Mouse (Mus musculus): ENCODE results near the gene Gpr157. TPM values are rescaled to one million over a fixed set of nuclear protein-coding genes. Genes with fewer than 3 reads are reported as not detected.

Gene Gpr157
- under 1 TPM; 0.15 to 0.71 TPM for polyA plus RNA-seq (2012; fragmentation: generic; extraction: Trizol)

DNA sequence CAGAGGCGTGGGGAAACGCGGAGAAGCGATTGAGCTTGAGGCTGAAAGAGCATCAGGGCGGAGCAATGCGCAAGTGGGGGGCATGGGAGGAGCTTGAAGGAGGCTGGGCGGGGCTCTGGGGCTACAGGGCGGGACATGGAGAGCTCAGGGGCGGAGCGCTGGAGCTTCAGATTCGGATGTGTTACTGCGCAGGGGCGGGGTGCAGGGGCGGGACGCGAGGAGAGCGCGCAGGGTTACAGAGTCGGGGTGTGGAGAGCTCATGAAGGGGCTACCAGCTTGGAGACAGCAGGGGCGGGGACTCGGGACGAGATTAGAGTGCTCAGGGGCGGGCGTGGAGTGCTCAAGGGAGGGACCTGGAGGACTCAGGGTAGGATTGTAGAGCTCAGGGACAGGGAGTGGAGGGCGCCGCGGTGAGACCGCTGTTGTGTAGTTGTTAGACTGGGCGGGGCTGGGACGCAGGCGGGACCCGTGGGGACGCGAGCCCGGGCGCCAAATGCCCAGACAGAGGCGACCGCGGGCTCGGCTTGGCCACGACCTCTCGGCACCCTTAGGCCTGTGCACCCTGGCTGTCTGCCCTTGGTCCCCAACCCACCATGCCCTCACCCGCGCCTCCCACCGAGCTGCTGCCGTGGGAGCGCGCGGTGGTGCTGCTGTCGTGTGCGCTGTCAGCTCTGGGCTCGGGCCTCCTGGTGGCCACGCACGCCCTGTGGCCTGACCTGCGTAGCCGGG is at the start of gene Gpr157:
Gene Gpr157 (plus strand): TSS at position 205 of the 729 bp plus-strand sequence.

DNA sequence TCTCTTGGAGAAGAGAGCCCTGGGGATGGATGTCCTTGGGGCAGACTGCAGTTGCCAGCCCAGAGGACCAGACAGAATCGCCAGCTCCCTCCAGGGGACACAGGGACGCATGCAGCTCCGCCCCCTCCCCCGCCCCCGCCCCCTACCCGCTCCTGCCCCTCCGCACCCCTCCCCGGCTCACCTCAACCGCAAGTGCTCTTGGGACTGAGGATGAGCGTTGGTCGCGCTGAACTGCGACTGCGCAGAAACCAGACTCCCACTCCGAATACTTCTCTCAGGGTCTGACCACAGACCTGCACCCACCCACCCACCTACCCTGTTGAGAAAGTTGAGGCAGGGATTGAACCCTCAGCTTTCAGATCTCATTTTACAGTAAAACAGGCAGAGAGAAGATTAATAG is 31.9 kb downstream of the Gpr157 start, which contains the start of gene Slc2a5:
Gene Slc2a5 (plus strand): TSS at position 229 of the 400 bp plus-strand sequence.

Other genes starting within 250 kb of the Gpr157 start
- gene Spsb1, start 132.3 kb upstream of the Gpr157 start, polyA plus RNA-seq (2012; fragmentation: generic; extraction: Trizol), result 10 to 100 TPM in 1 of 2 experiments, 1 to 10 TPM in 1; 2.7 to 13.6 TPM
- 10 to 100 TPM in 1 of 2 experiments, 1 to 10 TPM in 1; 6.4 to 24.2 TPM for gene H6pd, start 78.3 kb upstream of the Gpr157 start, polyA plus RNA-seq (2012; fragmentation: generic; extraction: Trizol)
- gene Slc2a5, start 31.9 kb downstream of the Gpr157 start, polyA plus RNA-seq (2012; fragmentation: generic; extraction: Trizol), result under 1 TPM; 0.01 to 0.05 TPM
- under 1 TPM in 1 of 2 experiments, not detected in 1; 0.05 TPM for gene Slc2a7, start 61.6 kb downstream of the Gpr157 start, polyA plus RNA-seq (2012; fragmentation: generic; extraction: Trizol)
- gene Car6, start 114.0 kb downstream of the Gpr157 start, polyA plus RNA-seq (2012; fragmentation: generic; extraction: Trizol), result under 1 TPM; 0.01 to 0.05 TPM
- 1,000 to 10,000 TPM in 1 of 2 experiments, 100 to 1,000 TPM in 1; 443 to 2,128 TPM for gene Eno1, start 149.4 kb downstream of the Gpr157 start, polyA plus RNA-seq (2012; fragmentation: generic; extraction: Trizol)
- gene Rere, start 194.3 kb downstream of the Gpr157 start, polyA plus RNA-seq (2012; fragmentation: generic; extraction: Trizol), result 10 to 100 TPM in 1 of 2 experiments, 1 to 10 TPM in 1; 7.0 to 34.4 TPM